Mouse (Mus musculus) retina, adult 2 months (tissue): ENCODE measurements at regions not wholly inside any gene's neighbourhood (a gene's known extent, or its start where the extent isn't known, plus 50 kb on each side); places are given as distances from the start of the nearest gene placed in this dataset.

Source experiments
- DNase-seq: peaks from one replicate; pipeline ENCODE4 v3.0.0-alpha.2; 2012; ENCODE audit warnings: low read depth, low spot score

DNA sequence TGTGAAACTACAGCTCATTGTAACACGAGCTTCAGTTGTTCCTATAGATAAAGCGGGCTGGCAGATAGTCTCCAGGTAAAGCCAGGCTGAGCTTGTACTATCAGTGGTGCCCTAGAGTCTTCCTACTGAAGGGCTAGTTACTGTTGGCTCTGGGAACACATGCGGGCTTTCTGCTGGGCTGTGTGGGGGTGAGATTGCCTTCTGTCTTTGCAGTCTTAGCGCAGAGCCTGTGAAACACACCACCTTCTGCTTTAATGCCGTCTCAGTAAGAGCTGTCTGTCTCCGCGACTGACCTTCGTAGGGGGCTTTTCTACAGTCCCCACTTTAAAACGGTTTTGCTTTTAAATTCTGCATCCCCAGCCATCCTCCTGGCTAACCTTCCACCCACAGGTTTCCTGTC lies 76.7 kb downstream of the Trim29 start:
- no peak for DNase-seq

DNA sequence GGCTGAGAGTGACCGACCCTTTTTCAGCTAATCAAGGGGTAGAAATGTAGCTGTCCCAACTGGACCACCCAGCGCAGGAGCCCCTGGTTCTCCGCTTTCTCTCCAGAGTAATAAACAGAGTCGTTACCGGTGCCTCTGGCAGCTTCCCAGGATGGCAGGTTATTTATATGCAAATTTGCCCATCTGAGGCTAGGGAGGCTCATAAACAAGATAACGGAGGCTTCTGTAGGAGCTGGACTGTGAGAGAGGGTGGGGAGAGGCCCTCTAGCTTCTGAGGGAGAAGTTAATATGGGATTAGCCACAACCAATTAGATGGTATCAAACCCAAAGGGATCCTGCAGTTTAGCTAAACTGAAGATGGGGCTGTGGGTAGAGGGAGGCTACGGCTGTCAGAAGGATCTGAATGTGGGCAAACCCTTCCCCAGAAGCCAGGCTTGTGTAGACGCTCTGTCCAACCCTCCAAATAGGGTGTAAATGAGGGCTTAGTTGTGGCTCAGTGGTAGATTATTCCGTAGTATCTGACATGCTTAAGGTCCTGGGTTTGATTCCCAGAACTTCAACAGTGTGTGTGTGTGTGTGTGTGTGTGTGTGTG lies 78.9 kb downstream of the Trim29 start:
- DNase-seq: no peak

DNA sequence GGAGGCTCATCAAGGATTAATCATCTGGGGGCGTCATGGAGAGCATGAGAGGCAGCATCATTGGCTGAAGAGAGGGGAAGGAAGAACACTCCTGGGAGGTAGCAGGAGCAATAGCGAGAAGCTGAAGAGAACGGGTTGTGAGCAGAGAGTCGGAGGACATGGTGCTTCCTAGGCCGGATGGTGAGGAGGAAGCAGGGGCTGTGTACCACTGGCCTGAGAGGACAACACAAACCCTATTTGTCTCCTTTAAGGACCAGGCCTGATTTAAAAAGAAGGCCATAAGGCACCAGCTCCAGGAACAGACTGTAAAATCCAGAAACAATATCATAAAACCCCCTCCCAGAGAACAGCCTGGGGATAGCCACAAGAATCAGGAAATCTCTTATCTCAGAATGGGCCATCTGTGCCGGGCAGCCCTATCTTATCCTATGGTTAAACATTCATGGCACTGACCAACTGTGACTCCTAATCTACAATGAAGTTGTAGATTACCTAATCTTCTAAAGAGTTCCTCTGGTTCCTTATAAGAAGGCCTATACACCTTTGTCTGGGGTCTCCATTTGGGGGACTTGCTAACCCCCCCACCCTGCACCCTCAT lies 81.9 kb downstream of the Trim29 start:
- DNase-seq: no peak

DNA sequence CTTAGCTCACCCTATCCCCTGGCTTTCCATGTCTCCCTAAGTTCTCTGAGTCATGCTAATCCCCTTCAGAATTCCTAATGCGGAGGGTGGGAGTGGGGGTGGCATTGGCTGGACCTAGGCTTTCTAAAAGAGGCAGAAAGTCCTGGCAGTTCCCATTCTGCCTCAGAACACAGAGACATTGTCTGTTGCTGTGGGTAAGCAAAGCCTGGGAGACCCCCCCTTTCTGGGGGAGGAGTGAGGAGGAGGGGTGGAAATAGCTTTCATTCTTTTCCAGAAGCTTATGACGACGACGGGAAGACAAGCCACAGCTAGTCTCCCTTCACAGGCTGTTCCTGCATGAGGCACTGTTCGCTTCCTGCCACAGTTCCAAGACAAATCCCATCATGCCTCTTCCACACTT lies 83.6 kb downstream of the Trim29 start:
- no peak for DNase-seq

DNA sequence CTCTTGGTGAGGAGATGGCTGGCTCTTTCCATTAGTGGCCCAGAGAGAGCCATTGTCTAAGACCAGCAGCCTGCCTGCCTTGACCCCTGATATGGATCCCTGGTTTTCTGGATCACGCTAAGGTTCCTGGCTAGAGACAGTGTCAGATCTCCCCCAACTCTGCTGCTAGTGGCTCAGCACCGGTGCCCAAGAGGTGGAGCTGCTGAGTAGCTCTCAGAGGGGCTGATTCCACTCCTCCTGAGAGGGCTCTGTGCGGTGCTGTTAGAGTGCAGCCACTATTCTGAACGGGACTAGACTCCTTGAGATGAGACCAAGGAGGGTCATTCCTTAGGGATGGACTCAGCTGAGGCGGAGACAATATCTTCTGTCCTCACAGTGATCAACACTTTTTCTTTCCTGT lies 84.6 kb downstream of the Trim29 start:
- DNase-seq: no peak

DNA sequence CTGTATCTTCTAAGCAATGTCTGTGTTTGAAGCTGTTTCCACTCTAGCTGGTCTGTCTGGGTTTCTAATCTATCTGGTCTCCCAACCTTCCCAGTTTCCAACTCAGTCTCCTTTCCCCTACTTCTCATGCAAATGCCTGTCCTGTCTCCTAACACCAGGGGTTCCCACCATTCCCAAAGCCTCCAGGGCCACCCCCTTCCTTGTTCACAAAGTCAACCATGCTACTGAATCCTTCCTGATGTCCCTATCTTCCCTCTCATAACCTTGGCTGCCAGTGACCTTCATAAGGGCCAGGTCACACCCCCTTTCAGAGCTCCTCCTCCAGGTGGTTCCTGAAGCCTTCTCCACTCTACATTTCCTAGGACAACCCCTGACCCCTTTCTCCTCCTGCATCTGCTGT lies 85.9 kb downstream of the Trim29 start:
- DNase-seq: no peak

DNA sequence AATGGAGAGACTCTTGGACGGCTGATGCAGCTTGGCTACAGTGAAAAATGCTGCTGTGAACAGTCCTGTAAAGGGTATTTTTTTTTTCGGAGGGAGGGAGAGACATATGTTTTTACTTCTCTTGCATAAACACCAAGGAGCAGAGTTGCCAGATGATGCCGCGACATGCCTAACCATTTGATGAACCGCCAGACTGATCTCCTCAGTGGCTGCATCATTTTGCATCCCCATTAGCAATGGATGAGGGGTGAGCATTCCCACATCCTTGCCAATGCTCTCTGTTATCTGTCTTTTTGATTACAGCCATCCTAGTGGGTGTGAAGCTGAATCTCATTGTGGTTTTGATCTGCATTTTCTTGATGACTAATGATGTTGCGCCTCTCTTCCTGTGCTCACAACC lies 97.8 kb downstream of the Trim29 start:
- no peak for DNase-seq

DNA sequence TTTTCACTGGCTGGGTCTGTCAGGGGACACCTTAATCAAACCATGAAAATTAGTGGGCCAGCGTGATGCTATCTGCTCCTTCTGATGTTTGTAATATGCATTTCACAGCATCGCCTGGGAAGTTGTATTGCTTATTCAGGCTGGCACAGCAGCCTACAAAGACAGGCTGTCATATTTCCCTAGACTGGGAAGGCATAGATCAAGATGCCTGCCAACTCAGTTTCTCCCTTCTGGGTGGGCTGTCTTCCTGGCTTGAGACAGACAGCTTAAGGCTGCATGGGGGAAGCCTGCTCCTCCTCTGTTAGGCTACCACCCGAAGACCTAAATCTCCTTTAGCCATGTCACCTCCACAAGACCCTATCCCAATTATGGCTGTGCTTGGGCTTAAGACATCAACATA lies 101.8 kb downstream of the Trim29 start:
- no peak for DNase-seq

DNA sequence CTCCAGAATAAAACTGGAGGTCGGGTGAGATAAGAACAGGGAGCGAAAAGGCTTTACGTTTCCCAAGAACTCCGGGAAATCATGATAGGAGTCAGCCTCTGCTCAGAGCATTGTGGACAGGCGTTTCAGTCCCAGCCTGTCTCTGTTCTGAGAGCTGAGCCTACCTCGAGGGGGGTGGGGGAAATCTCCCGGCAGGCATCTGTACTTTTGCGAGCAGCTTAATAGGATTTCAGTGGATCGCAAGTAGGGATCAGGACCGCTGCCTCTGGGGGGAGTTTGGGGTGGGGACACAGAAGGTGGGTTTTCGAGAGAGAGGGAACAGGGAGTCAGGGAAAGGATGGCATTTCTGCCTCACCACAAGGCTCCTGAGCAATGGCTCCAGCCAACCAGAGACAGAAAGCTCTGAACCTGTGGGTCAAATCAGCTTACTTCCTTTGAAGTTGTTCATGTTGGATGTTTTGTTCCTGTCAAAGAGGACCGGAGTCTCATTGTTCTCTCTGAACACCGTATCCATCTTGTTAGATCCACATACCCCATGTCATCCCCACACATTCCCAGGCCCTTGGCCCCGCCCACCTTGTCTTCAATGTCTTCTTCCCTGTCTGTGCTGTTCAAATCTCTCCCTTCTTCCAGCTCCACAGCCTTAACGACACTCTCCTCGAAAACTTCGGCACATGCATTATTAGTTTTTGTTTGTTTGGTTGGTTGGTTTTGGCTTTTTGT lies 109.5 kb downstream of the Trim29 start:
- peak; percentile 38 for DNase-seq

DNA sequence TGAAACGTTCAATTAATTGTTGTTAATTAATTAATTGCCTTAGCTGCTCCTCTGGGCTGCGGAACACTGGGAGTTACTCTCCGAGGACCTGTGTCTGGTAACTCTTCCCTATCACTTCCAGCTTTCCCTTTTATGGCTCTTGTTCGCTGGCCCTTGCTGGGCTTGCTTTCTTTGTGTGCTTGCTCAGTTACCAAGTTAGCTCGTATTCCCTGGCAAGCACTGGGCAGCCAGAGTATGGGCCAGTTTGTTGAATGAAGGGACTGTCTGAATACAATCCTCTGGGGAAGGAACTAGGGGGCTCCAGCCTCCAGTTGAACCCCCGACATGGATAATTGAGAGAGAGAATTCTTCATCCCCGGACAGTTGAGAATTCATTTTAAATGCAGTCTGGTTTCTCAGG lies 116.4 kb downstream of the Trim29 start:
- DNase-seq: no peak

DNA sequence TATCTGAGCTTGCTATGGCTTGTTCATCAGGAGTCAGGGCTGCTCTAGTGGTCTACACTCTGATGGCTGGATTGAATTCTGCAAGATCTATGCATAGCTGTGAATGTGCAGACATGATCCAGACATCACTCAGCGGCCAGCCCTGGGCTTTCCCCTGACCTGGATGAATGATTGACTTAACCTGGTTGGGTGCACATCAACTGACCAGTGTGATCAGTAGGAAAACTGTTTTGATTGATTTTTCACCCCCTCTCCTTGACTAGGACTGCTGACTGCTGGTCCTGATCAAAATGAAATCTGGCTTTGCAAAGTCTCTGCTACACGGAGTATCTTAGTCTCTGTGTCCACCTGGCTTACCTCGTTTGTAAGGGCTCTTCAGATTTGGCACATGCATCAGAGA lies 123.3 kb downstream of the Trim29 start:
- DNase-seq: no peak

DNA sequence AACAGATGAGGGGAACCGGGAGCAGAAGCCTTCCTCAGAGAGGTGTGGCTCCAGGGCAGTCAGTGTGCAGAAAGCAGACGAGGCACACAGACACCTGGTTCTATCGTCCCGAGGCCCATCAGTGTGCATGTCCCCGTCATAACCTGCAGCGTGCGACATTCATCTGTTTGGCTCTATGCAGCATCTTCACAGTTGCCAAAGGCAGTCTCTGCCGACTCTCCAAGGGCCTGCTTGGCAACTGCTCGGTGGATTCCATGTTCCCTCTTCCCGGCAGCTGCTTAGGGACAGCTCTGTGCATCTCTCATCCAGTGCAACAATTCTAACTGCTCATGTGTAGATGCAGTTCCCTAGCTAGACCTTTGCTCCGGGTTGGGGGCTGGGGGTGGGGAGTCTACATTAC lies 127.8 kb downstream of the Trim29 start:
- no peak for DNase-seq

DNA sequence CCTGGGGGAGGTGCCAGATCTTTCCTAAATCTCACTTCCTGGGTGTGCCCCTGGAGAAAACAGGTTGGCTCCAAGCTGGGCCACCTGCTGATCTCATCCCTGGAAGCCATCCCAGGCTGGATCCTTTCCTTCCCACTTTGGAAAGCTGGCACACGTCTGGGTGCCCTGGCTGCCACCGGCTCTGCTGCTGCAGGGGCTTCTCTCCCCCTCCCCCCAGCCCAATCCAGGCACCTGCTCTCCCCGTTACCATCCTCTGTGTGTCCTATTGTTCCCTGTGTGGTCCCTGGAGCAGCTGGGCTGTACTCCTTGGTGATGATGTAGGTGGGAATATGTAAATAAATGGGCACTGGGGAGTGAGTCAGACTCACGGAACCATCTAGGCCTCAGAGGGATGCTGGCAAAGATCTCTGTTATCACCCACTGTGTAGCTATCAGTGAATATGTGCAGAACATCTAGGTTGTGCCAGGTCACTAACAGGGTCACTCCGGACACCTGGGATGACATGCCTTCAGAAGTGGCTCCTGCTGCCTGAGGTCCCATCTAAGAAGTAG lies 130.4 kb downstream of the Trim29 start:
- DNase-seq: no peak

DNA sequence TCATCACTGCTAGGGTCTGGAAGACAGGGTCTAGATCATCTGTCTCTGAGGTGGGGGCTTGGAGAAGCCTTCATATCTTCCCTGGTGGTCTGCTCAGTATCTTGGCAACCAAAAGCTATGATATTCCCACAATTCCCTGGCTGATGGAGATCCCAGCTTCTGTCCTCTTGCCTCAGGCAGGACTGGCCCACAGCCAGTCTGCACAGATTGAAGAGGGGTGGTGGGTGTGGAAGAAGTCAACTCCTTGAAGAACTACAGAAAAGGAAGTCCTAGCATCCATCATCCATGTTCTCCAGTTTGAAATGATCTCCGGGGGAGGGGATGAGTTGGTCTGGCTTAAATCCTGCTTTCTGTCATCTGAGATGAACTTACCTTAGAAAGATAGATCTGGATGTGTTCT lies 134.8 kb downstream of the Trim29 start:
- no peak for DNase-seq

DNA sequence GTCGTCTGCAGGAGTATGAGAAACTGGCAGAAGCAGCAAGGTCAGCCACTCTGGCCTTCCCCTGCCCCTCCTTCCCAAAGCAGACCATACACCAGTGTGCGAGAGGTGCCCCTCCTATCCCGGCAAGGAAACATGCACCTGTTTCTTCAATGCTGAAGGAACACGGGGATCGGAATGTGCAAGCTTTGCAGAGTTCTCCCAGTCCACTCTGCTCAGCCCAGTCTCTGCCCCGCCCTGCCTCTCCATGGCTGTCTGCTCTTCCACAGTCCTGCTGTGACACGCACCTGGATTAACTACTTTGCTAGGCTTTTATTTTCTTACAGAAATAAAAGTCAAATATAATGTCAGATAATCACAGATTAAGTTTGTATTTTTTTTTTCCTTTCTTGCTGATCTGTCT lies 136.7 kb downstream of the Trim29 start:
- DNase-seq: no peak

DNA sequence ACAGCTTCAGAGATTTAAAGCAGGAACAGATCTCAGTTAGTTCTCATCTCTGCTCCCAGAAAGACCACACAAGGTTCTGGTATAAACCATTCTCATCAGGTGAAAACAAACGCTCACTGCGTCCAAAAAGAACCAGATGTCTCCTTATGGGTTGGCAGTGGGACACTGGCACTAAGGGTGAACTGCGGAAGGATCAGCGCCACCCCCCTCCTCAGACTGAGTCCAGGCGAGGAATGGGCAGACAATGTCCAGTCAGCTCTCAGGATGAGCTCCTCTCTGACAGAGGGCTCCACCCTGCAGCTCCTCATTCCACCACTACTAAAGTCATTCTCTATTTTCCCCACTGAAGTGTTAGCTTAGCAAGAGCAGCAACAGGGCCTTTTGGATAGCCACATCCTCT lies 138.3 kb downstream of the Trim29 start:
- DNase-seq: no peak

DNA sequence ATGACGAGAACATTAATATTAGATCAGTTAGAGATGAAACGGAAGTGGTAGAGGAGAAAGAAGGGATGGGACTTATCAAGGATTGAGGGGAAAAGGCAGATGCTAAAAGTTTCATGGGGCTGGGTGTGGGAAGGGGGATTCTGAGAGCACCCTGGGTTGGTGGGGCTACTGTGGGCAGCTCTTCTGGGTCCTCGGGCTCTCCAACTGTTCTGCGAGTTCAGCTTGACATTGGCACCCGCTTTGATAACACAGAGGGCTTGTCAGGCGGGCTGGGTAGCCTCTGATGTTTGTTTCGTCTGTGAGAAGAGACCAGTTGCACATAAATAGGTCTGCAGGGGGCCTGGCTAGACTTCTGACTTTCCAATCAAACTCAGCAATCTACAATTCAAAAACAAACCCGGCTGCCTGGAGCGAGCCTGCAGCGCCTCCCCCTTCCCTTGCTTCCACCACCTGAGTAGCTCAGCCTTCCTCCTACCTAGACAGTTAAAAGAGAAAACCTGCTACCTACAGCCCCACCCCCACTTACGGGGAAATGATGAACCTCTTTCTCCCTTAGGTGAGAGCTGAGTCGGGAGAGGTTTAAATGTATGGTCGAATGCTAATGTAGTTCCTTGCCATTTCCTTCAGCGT lies 143.4 kb downstream of the Trim29 start:
- no peak for DNase-seq

DNA sequence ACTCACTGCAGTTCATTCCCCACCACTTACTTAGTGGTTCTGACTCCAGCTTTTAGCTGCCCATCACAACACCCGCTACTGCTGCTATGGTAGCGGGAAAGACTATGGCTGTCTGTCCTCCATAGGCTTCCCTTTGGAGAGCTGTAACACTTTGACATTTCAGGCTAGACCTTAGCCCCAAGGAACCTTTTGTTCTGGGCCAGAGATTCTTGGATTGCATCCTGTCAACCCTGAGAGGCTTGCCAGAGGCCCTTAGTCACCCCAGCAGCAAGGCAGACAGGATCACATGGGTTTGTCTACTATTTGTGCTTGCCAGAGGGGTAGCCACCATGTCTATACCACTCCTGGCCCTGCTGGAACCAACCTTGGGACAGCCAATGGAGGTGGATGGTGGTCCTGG lies 147.1 kb downstream of the Trim29 start:
- no peak for DNase-seq

DNA sequence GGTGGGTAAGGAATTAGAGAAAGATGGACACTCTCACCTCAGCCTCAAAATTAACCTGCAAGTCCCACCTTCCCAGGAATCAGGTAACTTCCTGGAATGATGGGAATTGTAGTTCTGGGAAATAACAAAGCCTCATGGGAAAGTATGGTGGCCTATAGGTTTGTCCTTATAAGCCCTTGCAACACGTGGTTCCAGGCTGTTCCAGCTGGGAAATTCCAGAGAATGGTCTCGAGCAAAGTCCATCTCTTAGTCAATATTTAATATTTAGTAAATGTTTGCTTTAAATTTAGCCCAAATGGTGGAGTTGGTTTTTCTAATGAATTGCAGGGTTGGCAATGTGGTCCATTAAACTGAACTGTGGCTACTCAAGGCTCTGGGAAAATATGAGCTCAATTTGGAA lies 150.5 kb downstream of the Trim29 start:
- no peak for DNase-seq

DNA sequence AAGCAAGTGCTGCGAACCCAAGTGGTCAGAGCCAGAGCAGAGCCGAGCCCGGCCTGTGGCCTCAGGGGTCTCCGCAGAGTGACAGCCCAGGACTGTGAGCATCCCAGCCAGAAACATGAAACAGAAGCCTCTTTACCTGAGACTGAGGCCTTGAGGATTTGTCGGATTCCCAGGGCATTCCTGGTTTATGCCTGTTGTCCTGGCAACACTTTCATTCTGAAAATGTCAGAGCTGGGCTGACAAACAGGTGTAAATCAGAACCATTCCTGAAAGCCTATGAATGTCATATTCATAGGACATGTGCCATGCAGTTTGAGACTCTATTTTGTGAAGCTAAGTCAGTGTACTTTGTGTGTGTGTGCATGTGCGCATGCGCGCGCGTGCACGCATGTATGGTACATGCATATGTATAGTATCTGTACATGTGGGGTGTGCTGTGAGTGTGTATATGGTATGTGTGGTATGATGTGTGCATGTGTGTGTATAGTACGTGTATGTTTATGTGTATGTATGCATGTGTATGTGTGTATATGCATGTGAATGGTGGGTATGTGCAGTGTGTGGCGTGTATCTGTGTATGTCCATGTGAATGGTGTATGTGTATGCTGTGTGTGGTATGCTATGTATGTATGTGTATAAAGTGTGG lies 152.9 kb downstream of the Trim29 start:
- no peak for DNase-seq

DNA sequence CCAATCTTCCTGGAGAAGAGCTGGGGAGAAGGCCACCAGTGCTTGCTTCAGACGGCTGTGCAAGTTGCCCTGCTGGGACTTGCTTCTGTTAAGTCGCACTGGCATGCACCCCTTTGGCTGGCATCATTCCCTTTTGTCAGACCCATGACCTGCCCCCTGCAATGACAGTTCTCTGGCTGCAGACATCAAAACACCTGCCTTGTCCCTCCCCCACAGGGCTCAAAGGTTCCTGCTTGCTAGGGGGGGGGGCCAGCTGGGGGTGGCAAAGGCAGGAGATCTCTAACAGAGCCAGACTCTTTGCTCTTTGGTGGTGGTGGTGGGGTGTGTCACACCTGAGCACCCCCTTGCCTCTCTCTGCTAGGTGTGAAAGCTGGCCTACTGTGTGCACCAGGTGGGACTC lies 154.5 kb downstream of the Trim29 start:
- DNase-seq: no peak

DNA sequence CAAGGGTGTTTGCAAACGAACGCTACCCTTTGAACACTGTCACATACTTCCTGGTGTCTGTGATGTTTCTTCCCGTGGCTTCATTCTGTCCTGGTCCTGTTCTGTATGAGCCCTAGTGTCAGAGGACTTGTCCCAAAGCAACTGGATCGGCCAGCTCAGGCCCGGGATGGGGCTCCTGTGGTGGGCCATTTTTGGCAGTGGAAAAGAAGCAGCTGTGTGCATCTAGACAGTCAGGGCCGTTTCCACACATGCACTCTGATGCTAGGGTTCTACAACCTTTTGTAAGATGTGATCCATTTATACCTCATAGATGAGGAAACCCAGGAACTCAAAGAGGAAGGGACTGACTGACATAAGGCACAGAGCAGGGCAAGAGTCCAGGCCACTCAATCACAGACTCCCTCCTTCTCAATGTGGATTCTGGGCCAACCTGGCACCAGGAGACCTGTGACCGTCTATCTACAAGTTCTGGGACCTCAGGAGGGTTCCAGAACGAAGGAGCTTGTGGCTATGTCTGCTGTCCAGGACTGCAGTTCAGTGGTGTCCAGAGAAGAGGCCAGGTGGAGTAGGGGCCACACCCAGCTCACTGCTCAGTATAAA lies 155.2 kb downstream of the Trim29 start:
- no peak for DNase-seq
